Mouse (Mus musculus) heart, adult 8-10 months (tissue): ENCODE measurements around the gene Ak8. TPM values are rescaled to one million over a fixed set of nuclear protein-coding genes. Genes with fewer than 3 reads are reported as not detected.

Source experiments
- microRNA-seq: library from miRNA; unstranded; fragments of <30 nt; microRNA quantifications from one replicate; pipeline ENCODE4 v1.2.0, GENCODE M21; 2022
- total RNA-seq, 4 experiments: library from RNA; stranded (reverse); gene quantifications; 2 replicates each; pipeline ENCODE4 v1.2.4; 2022

Gene Ak8
- total RNA-seq, 4 experiments from 2014 or later, result 0.26 TPM; not detected in 3

Small RNA genes lying within 50 kb of the gene (microRNA-seq; reads per million reads assigned to microRNA genes)
- gene Mir3088, result not detected

Other genes starting within 250 kb of the Ak8 start
- gene 1700007K13Rik, start 233.8 kb upstream of the Ak8 start, total RNA-seq, result under 1 TPM in 1 of 4 experiments, not detected in 3; 0.43 TPM
- 10 to 100 TPM; 39.1 to 46.8 (median 42.0) TPM for gene Mrps2, start 232.1 kb upstream of the Ak8 start, total RNA-seq
- 1 to 10 TPM; 1.2 to 2.4 (median 2.1) TPM for gene Gbgt1, start 203.3 kb upstream of the Ak8 start, total RNA-seq
- 1 to 10 TPM in 2 of 4 experiments, not detected in 2; 1.4 TPM for gene Gm10134, start 194.1 kb upstream of the Ak8 start, total RNA-seq
- 10 to 100 TPM in 2 of 4 experiments, 1 to 10 TPM in 2; 8.5 to 13.9 (median 9.8) TPM for gene Ralgds, start 187.0 kb upstream of the Ak8 start, total RNA-seq
- gene Cel, start 136.8 kb upstream of the Ak8 start, total RNA-seq, result not detected
- gene Gtf3c5, start 116.4 kb upstream of the Ak8 start, total RNA-seq, result 10 to 100 TPM in 3 of 4 experiments, 1 to 10 TPM in 1; 9.9 to 13.2 (median 10.6) TPM
- gene Gfi1b, start 78.2 kb upstream of the Ak8 start, total RNA-seq, result under 1 TPM in 1 of 4 experiments, not detected in 3; 0.78 TPM
- 10 to 100 TPM; 23.7 to 31.3 (median 28.8) TPM for gene Tsc1, start 58.9 kb upstream of the Ak8 start, total RNA-seq
- gene Spaca9, start 437 bp upstream of the Ak8 start, total RNA-seq, result not detected
- 10 to 100 TPM; 13.5 to 19.8 (median 17.3) TPM for gene Gtf3c4, start 140.2 kb downstream of the Ak8 start, total RNA-seq
- gene Ddx31, start 140.2 kb downstream of the Ak8 start, total RNA-seq, result 1 to 10 TPM; 3.3 to 4.9 (median 3.8) TPM
- not detected for gene Barhl1, start 216.5 kb downstream of the Ak8 start, total RNA-seq